Mouse (Mus musculus) myocyte (in vitro differentiated cells): ENCODE results near the gene Spaca7. TPM values are rescaled to one million over a fixed set of nuclear protein-coding genes. Genes with fewer than 3 reads are reported as not detected.
"Not testable (repeated sequence)": the region's sequence is repeated elsewhere in the genome, so short reads cannot be mapped to it uniquely, and the experiment has no call there.

Experiments used
- H3K27me3 ChIP-seq: one replicate; pipeline ENCODE4 v1.6.1; 2011; ENCODE audit not compliant: control insufficient read depth, insufficient read depth, insufficient read length
- H3K36me3 ChIP-seq: one replicate; pipeline ENCODE4 v1.6.1; 2011; ENCODE audit not compliant: control insufficient read depth, insufficient read depth
- H3K4me2 ChIP-seq: one replicate; pipeline ENCODE4 v1.6.1; 2011; ENCODE audit warnings: low read depth, control low read depth
- H3K4me3 ChIP-seq: one replicate; pipeline ENCODE4 v1.5.1; 2011; ENCODE audit warnings: mild to moderate bottlenecking, control low read depth, moderate library complexity
- H3K79me2 ChIP-seq: one replicate; pipeline ENCODE4 v1.6.1; 2011; ENCODE audit not compliant: control insufficient read depth, insufficient read depth
- H3ac ChIP-seq: one replicate; pipeline ENCODE4 v1.6.1; 2011; ENCODE audit not compliant: control insufficient read depth, insufficient read length
- CEBPB ChIP-seq: IDR thresholded peaks from 2 replicates; pipeline ENCODE4 v1.6.1; 2011; ENCODE audit warnings: mild to moderate bottlenecking, moderate library complexity; ENCODE audit not compliant: poor library complexity, insufficient read depth, severe bottlenecking
- E2F4 ChIP-seq: IDR thresholded peaks from one replicate; pipeline ENCODE4 v1.6.1; 2011; ENCODE audit warnings: mild to moderate bottlenecking, control low read depth, moderate library complexity; ENCODE audit not compliant: insufficient read depth
- MAX ChIP-seq: IDR thresholded peaks from one replicate; pipeline ENCODE4 v1.6.1; 2011; ENCODE audit warnings: low read depth, mild to moderate bottlenecking, control low read depth
- MYOD1 ChIP-seq, 3 experiments: IDR thresholded peaks; one replicate each; pipeline ENCODE4 v1.6.1; 2011; ENCODE audit warnings: control low read depth in 2 of 3, low read depth in 2 of 3, mild to moderate bottlenecking in 2 of 3, moderate library complexity in 1 of 3; ENCODE audit not compliant: insufficient read length in 2 of 3, control insufficient read depth in 1 of 3
- MYOG ChIP-seq, 3 experiments: IDR thresholded peaks; one replicate each; pipeline ENCODE4 v1.6.1; 2011; ENCODE audit warnings: control low read depth in 2 of 3, low read depth in 2 of 3, mild to moderate bottlenecking in 2 of 3; ENCODE audit not compliant: insufficient read length in 2 of 3, control insufficient read depth in 1 of 3, insufficient read depth in 1 of 3
- POLR2A ChIP-seq: IDR thresholded peaks from one replicate; pipeline ENCODE4 v1.6.1; 2011; ENCODE audit warnings: low read depth, mild to moderate bottlenecking, control low read depth, moderate library complexity; ENCODE audit not compliant: insufficient read length
- POLR2AphosphoS2 ChIP-seq: IDR thresholded peaks from one replicate; pipeline ENCODE4 v1.6.1; 2011; ENCODE audit warnings: low read depth, control low read depth; ENCODE audit not compliant: insufficient read length
- REST ChIP-seq: IDR thresholded peaks from one replicate; pipeline ENCODE4 v1.6.1; 2011; ENCODE audit warnings: mild to moderate bottlenecking, control low read depth, moderate library complexity; ENCODE audit not compliant: insufficient read depth, insufficient read length
- SRF ChIP-seq: IDR thresholded peaks from one replicate; pipeline ENCODE4 v1.6.1; 2011; ENCODE audit warnings: low read depth; ENCODE audit not compliant: control insufficient read depth, insufficient read length
- TCF12 ChIP-seq: IDR thresholded peaks from one replicate; pipeline ENCODE4 v1.6.1; 2011; ENCODE audit warnings: mild to moderate bottlenecking, control low read depth; ENCODE audit not compliant: poor library complexity, insufficient read depth, severe bottlenecking
- TCF3 ChIP-seq: IDR thresholded peaks from one replicate; pipeline ENCODE4 v1.6.1; 2011; ENCODE audit warnings: low read depth, control low read depth; ENCODE audit not compliant: insufficient read length
- USF1 ChIP-seq: IDR thresholded peaks from one replicate; pipeline ENCODE4 v1.6.1; 2011; ENCODE audit warnings: low read depth, mild to moderate bottlenecking, control low read depth, moderate library complexity
- polyA plus RNA-seq: library from polyadenylated mRNA; unstranded; fragments of >200 nt; fragmentation: generic; extraction: Trizol; gene quantifications from one replicate; pipeline ENCODE4 v1.2.1, GENCODE M21; 2012; ENCODE audit warnings: missing spikeins

The Spaca7 gene
- polyA plus RNA-seq, 1 experiment: not detected

GRCm38 (mm10) chr8:12564307-12564706, 8.5 kb upstream of the Spaca7 start:
- Histone ChIP-seq H3K27me3 (peaks cover 5% of the 10 kb centered on the region), H3K36me3 (no peaks in the 10 kb centered on the region), H3K79me2 (no peaks in the 10 kb centered on the region), H3ac (no peak overlapping the region), H3K4me3 (no peak overlapping the region), H3K4me2 (no peak overlapping the region)
- no peak for TF ChIP-seq CEBPB
- TF ChIP-seq MYOG (IDR thresholded peaks at IDR 0.05; ENCODE audit: control insufficient read depth in 1 of 3, insufficient read depth in 1 of 3, insufficient read length in 2 of 3, low read depth in 2 of 3): no peak
- no peak for TF ChIP-seq POLR2A
- TF ChIP-seq TCF3: no peak
- no peak for TF ChIP-seq USF1
- no peak for TF ChIP-seq MAX
- TF ChIP-seq REST: no peak
- TF ChIP-seq POLR2AphosphoS2: no peak
- no peak for TF ChIP-seq TCF12
- no peak for TF ChIP-seq E2F4
- TF ChIP-seq MYOD1 (IDR thresholded peaks at IDR 0.05; ENCODE audit: control insufficient read depth in 1 of 3, insufficient read length in 2 of 3, low read depth in 2 of 3): no peak
- no peak for TF ChIP-seq SRF

- no peak overlapping the region for H3ac ChIP-seq
- TF ChIP-seq MYOD1 (IDR thresholded peaks at IDR 0.05; ENCODE audit: control insufficient read depth in 1 of 3, insufficient read length in 2 of 3, low read depth in 2 of 3) (no peak), TCF3 (no peak), E2F4 (no peak), REST (no peak), USF1 (no peak), POLR2A (no peak), TCF12 (no peak), CEBPB (no peak), POLR2AphosphoS2 (no peak), SRF (no peak), MYOG (IDR thresholded peaks at IDR 0.05; ENCODE audit: control insufficient read depth in 1 of 3, insufficient read depth in 1 of 3, insufficient read length in 2 of 3, low read depth in 2 of 3) (no peak), MAX (no peak)
- no peaks in the 10 kb centered on the region for H3K79me2 ChIP-seq
- H3K27me3 ChIP-seq: peaks cover 7% of the 10 kb centered on the region
- no peaks in the 10 kb centered on the region for H3K36me3 ChIP-seq
- H3K4me2 ChIP-seq: no peak overlapping the region
- no peak overlapping the region for H3K4me3 ChIP-seq
Measured at GRCm38 (mm10) chr8:12565488-12565887, 7.3 kb upstream of the Spaca7 start.

GRCm38 (mm10) chr8:12566509-12566908, 6.3 kb upstream of the Spaca7 start:
- no peak overlapping the region for H3K4me2 ChIP-seq
- no peak for TF ChIP-seq MYOG (IDR thresholded peaks at IDR 0.05; ENCODE audit: control insufficient read depth in 1 of 3, insufficient read depth in 1 of 3, insufficient read length in 2 of 3, low read depth in 2 of 3)
- TF ChIP-seq REST: no peak
- no peak for TF ChIP-seq POLR2AphosphoS2
- no peak for TF ChIP-seq USF1
- TF ChIP-seq TCF3: no peak
- no peak for TF ChIP-seq POLR2A
- TF ChIP-seq SRF: no peak
- TF ChIP-seq E2F4: no peak
- no peak for TF ChIP-seq CEBPB
- no peak for TF ChIP-seq MAX
- no peak for TF ChIP-seq MYOD1 (IDR thresholded peaks at IDR 0.05; ENCODE audit: control insufficient read depth in 1 of 3, insufficient read length in 2 of 3, low read depth in 2 of 3)
- TF ChIP-seq TCF12: no peak
- H3ac ChIP-seq: no peak overlapping the region
- peaks cover 7% of the 10 kb centered on the region for H3K27me3 ChIP-seq
- H3K36me3 ChIP-seq: no peaks in the 10 kb centered on the region
- H3K79me2 ChIP-seq: no peaks in the 10 kb centered on the region
- H3K4me3 ChIP-seq: no peak overlapping the region

- Histone ChIP-seq H3K36me3 (no peaks in the 10 kb centered on the region), H3K4me3 (no peak overlapping the region), H3K79me2 (no peaks in the 10 kb centered on the region), H3K4me2 (no peak overlapping the region), H3K27me3 (peaks cover 16% of the 10 kb centered on the region), H3ac (no peak overlapping the region)
- TF ChIP-seq SRF (no peak), CEBPB (no peak), POLR2A (no peak), USF1 (no peak), MYOG (IDR thresholded peaks at IDR 0.05; ENCODE audit: control insufficient read depth in 1 of 3, insufficient read depth in 1 of 3, insufficient read length in 2 of 3, low read depth in 2 of 3) (no peak), TCF3 (no peak), MAX (no peak), TCF12 (no peak), POLR2AphosphoS2 (no peak), E2F4 (no peak), REST (no peak), MYOD1 (IDR thresholded peaks at IDR 0.05; ENCODE audit: control insufficient read depth in 1 of 3, insufficient read length in 2 of 3, low read depth in 2 of 3) (no peak)
Measured at GRCm38 (mm10) chr8:12576003-12576402, 3.2 kb downstream of the Spaca7 start.

GRCm38 (mm10) chr8:12576739-12577138, 3.9 kb downstream of the Spaca7 start:
- Histone ChIP-seq H3K36me3 (no peaks in the 10 kb centered on the region), H3K79me2 (no peaks in the 10 kb centered on the region)
- no peak for TF ChIP-seq SRF
- TF ChIP-seq TCF12: no peak
- TF ChIP-seq MYOD1 (IDR thresholded peaks at IDR 0.05; ENCODE audit: control insufficient read depth in 1 of 3, insufficient read length in 2 of 3, low read depth in 2 of 3): no peak
- no peak for TF ChIP-seq POLR2A
- TF ChIP-seq MYOG (IDR thresholded peaks at IDR 0.05; ENCODE audit: control insufficient read depth in 1 of 3, insufficient read depth in 1 of 3, insufficient read length in 2 of 3, low read depth in 2 of 3): no peak
- no peak for TF ChIP-seq USF1
- no peak for TF ChIP-seq E2F4
- no peak for TF ChIP-seq CEBPB
- no peak for TF ChIP-seq POLR2AphosphoS2
- no peak for TF ChIP-seq REST
- no peak for TF ChIP-seq MAX
- no peak for TF ChIP-seq TCF3

GRCm38 (mm10) chr8:12579339-12579999, 6.6 kb downstream of the Spaca7 start:
- not testable (repeated sequence) for H3K79me2 ChIP-seq, H3K27me3 ChIP-seq, H3K36me3 ChIP-seq, H3K4me3 ChIP-seq, H3ac ChIP-seq, H3K4me2 ChIP-seq

More at GRCm38 (mm10) chr8:12576739-12577138, 3.9 kb downstream of the Spaca7 start:
- peaks cover 16% of the 10 kb centered on the region for H3K27me3 ChIP-seq
- H3ac ChIP-seq: no peak overlapping the region
- no peak overlapping the region for H3K4me3 ChIP-seq
- no peak overlapping the region for H3K4me2 ChIP-seq
